Mouse (Mus musculus) lung, adult 2 months (tissue): Measurements from ENCODE around the gene Kpna7. TPM values are rescaled to one million over a fixed set of nuclear protein-coding genes. Genes with fewer than 3 reads are reported as not detected.
"Not testable (repeated sequence)": the region's sequence is repeated elsewhere in the genome, so short reads cannot be mapped to it uniquely, and the experiment has no call there.

Experiments used
- DNase-seq: peaks from one replicate; pipeline ENCODE4 v3.0.0; 2022
- H3K4me1 ChIP-seq: fragments of 200-500 bp; 2 replicates; pipeline ENCODE4 v1.6.1; 2011; ENCODE audit warnings: low read length; ENCODE audit not compliant: control insufficient read depth, insufficient read depth
- H3K4me3 ChIP-seq: fragments of 200-500 bp; replicated peaks from 2 replicates; pipeline ENCODE3; 2011; ENCODE audit warnings: low read depth, mild to moderate bottlenecking, control low read depth, low read length; ENCODE audit errors: extremely low read depth
- CTCF ChIP-seq: fragments of 200-500 bp; IDR thresholded peaks from 2 replicates; pipeline ENCODE4 v1.5.1; 2011; ENCODE audit warnings: mild to moderate bottlenecking, low read length, control low read depth; ENCODE audit not compliant: insufficient read depth
- POLR2A ChIP-seq: fragments of 200-500 bp; IDR thresholded peaks from 2 replicates; pipeline ENCODE4 v1.6.1; 2011; ENCODE audit warnings: low read depth, mild to moderate bottlenecking, control low read depth, low read length, borderline replicate concordance; ENCODE audit errors: extremely low read depth
- WGBS: fragments of 180-500 bp; shearing (Covaris S2); methylation state at CpG from one replicate; pipeline ENCODE4 v1.1.7; 2018; 5-methylcytosine and 5-hydroxymethylcytosine counted together
- polyA plus RNA-seq: library from polyadenylated mRNA; depleted of rRNA; stranded (reverse); fragments of >200 nt; gene quantifications from 2 replicates; pipeline ENCODE4 v1.2.3, GENCODE M21; 2012

Gene Kpna7
- polyA plus RNA-seq, 1 experiment: not detected

- WGBS: 39% methylated on average over 4 of the region's 4 CpGs
- DNase-seq: no peak
These were observed 42.2 kb downstream of the Kpna7 start for GRCm38 (mm10) chr5:145041628-145042027.

GRCm38 (mm10) chr5:145032391-145032790, 51.4 kb downstream of the Kpna7 start, which contains the start of gene Gm4871:
Gm4871 (minus strand) TSS chr5:145032754.
- DNase-seq, H3K4me3 ChIP-seq, H3K4me1 ChIP-seq: not testable (repeated sequence)
- WGBS: 43% methylated on average over 5 of the region's 5 CpGs

More at GRCm38 (mm10) chr5:145041628-145042027, 42.2 kb downstream of the Kpna7 start:
- H3K4me3 ChIP-seq: no peak overlapping the region
- H3K4me1 ChIP-seq: no peaks in the 10 kb centered on the region
- TF ChIP-seq POLR2A: no peak
- no peak for TF ChIP-seq CTCF

GRCm38 (mm10) chr5:145030476-145030875, 53.4 kb downstream of the Kpna7 start:
- 86% methylated on average over 1 of the region's 1 CpGs for WGBS
- DNase-seq, H3K4me1 ChIP-seq, H3K4me3 ChIP-seq: not testable (repeated sequence)

DNA sequence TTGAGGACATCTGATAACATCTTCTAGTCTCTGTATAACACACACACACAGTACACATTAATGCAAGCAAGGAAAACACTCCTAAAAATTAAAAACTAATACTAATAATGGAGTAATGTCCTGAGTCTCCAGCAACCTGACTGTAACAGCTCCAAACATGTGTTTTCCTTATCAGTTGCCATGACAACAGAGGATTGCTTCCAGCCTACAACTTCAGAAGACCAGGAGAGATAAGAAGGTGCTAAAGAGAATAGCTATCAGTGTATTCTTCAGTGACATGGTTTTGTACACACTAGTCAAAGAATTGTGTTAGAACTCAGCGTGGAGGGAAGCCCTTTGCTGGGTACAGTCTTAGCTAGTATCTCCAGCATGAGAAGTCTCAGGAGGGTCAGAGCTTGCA, 63.1 kb downstream of the Kpna7 start:
- DNase-seq, H3K4me1 ChIP-seq, H3K4me3 ChIP-seq: not testable (repeated sequence)
- 35% methylated on average over 1 of the region's 1 CpGs for WGBS

GRCm38 (mm10) chr5:145020254-145020653, 63.6 kb downstream of the Kpna7 start:
- not testable (repeated sequence) for H3K4me1 ChIP-seq, DNase-seq, H3K4me3 ChIP-seq
- WGBS: 11% methylated on average over 1 of the region's 1 CpGs

GRCm38 (mm10) chr5:145016761-145017160, 67.1 kb downstream of the Kpna7 start:
- H3K4me3 ChIP-seq, H3K4me1 ChIP-seq, DNase-seq: not testable (repeated sequence)
- WGBS: 10% methylated on average over 2 of the region's 2 CpGs

DNA sequence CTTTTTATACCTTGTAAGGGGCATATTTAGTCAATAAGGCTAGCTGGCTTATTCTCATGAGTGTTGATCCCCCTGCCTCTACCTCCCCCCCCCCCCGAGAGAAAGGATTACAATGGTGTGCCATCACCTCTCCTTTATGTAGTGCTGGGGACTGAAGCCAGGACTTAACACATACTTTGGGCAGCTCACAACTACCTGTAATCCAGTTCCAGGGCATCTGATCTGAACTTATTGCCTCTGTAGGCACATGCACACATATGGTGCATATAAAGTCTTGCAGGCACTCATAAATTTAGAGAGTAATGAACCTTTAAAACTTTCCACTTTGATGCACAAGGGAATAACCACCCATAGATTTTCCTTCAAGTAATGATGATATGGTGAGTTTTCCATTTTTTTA, 69.6 kb downstream of the Kpna7 start:
- DNase-seq: no peak
- Histone ChIP-seq H3K4me1 (no peaks in the 10 kb centered on the region), H3K4me3 (no peak overlapping the region)
- 82% methylated on average over 1 of the region's 1 CpGs for WGBS
- TF ChIP-seq CTCF: no peak
- no peak for TF ChIP-seq POLR2A

GRCm38 (mm10) chr5:145008878-145009659, 74.8 kb downstream of the Kpna7 start:
- no peak for DNase-seq
- TF ChIP-seq CTCF (no peak), POLR2A (no peak)
- 88% methylated on average over 15 of the region's 15 CpGs for WGBS
- Histone ChIP-seq H3K4me3 (no peak overlapping the region), H3K4me1 (no peaks in the 10 kb centered on the region)

DNA sequence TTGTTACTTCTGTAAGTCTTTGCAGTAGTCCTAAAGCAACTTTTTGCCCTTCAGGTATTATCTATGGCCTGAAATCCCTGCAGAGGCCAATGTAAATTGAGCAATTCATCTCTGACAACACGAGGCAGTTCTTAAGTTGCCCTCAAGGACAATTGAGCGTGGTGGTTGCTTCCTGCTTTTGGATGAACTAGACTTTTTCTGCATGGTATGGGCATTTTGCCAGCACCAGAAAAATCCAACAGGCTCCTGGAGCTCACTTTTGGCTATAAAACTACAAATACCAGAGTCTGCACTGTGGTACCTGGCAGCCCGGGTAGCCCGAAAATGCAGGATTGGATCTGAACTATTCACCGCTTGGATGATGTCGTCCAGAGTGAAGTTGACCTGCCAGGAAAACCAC, 78.2 kb downstream of the Kpna7 start:
- H3K4me1 ChIP-seq: no peaks in the 10 kb centered on the region
- no peak overlapping the region for H3K4me3 ChIP-seq
- DNase-seq: no peak
- WGBS: 56% methylated on average over 6 of the region's 6 CpGs
- TF ChIP-seq POLR2A (no peak), CTCF (no peak)

- TF ChIP-seq CTCF (no peak), POLR2A (no peak)
- DNase-seq: no peak
- 45% methylated on average over 9 of the region's 9 CpGs for WGBS
- H3K4me1 ChIP-seq: no peaks in the 10 kb centered on the region
- H3K4me3 ChIP-seq: no peak overlapping the region
These were observed 79.3 kb downstream of the Kpna7 start for GRCm38 (mm10) chr5:145004495-145004894.

GRCm38 (mm10) chr5:145003362-145003761, 80.5 kb downstream of the Kpna7 start:
- no peak for DNase-seq
- Histone ChIP-seq H3K4me1 (no peaks in the 10 kb centered on the region), H3K4me3 (no peak overlapping the region)
- TF ChIP-seq POLR2A (no peak), CTCF (no peak)
- WGBS: 88% methylated on average over 3 of the region's 3 CpGs
